Mouse (Mus musculus) forebrain, embryonic 10.5 days (tissue): ENCODE data around the gene Majin. TPM values are rescaled to one million over a fixed set of nuclear protein-coding genes. Genes with fewer than 3 reads are reported as not detected.

Experiments used
- DNase-seq: peaks from one replicate; pipeline ENCODE4 v3.0.0-alpha.2; 2017; ENCODE audit warnings: low spot score; ENCODE audit errors: extremely low spot score
- H3K27ac ChIP-seq: fragments of 300-500 bp; sonication (generic); 2 replicates; pipeline ENCODE4 v1.5.1; 2016; ENCODE audit warnings: mild to moderate bottlenecking
- H3K27me3 ChIP-seq: fragments of 300-500 bp; sonication (generic); 2 replicates; pipeline ENCODE4 v1.6.1; 2016; ENCODE audit warnings: mild to moderate bottlenecking; ENCODE audit not compliant: poor library complexity, severe bottlenecking
- H3K36me3 ChIP-seq: fragments of 300-500 bp; sonication (generic); replicated peaks from 2 replicates; pipeline ENCODE4 v1.6.1; 2016; ENCODE audit warnings: mild to moderate bottlenecking, moderate library complexity
- H3K4me1 ChIP-seq: fragments of 300-500 bp; sonication (generic); 2 replicates; pipeline ENCODE4 v1.6.1; 2016
- H3K4me3 ChIP-seq: fragments of 300-500 bp; sonication (generic); 2 replicates; pipeline ENCODE4 v1.5.1; 2016; ENCODE audit warnings: mild to moderate bottlenecking, moderate library complexity
- H3K9me3 ChIP-seq: fragments of 300-500 bp; sonication (generic); 2 replicates; pipeline ENCODE4 v1.6.1; 2016; ENCODE audit warnings: mild to moderate bottlenecking, moderate library complexity
- WGBS: fragments of 180-500 bp; shearing (Covaris S2); methylation state at CpG from one replicate; pipeline ENCODE4 v1.1.7; 2016; 5-methylcytosine and 5-hydroxymethylcytosine counted together
- microRNA counts: library from miRNA; unstranded; fragments of <30 nt; microRNA quantifications from one replicate; lab custom pipeline; 2017
- microRNA-seq: library from miRNA; unstranded; fragments of <30 nt; microRNA quantifications from one replicate; pipeline ENCODE4, GENCODE M21; 2017
- polyA plus RNA-seq: library from polyadenylated mRNA; unstranded; fragments of >200 nt; fragmentation: Nextera tagmentation; extraction: Ambion mirVana; gene quantifications from 2 replicates; pipeline ENCODE4 v1.2.1, GENCODE M21; 2016

Majin gene
- polyA plus RNA-seq, 1 experiment from 2014 or later = not detected

DNA sequence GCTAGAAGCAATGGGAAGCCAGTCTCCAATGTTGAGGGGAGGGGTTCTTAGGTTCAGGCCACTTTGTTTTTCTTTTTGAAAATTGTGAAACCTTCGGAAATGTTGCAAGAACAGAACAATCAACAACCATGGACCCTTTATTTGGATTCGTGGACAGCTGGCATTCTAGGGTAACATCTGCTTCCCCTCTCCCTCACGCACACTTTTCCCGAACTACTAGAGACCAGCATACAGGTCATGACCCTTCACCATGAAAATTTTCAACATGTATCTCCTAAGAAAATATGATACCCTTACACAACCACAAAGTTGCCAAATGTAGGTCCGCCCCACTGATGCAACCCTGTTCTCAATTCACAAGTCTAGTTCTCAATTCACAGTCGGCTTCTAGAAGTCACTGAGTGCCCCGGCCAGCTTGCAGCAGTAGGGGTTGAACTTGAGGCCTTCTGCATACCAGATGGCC, 84.5 kb downstream of the Majin start:
- H3K4me3 ChIP-seq = no peak overlapping the region
- H3K27me3 ChIP-seq = no peaks in the 10 kb centered on the region
- WGBS = 85% methylated on average over 7 of the region's 7 CpGs
- no peaks in the 10 kb centered on the region for H3K9me3 ChIP-seq
- H3K4me1 ChIP-seq = peaks cover 10% of the 10 kb centered on the region
- no peaks in the 10 kb centered on the region for H3K36me3 ChIP-seq
- H3K27ac ChIP-seq = no peak overlapping the region
- no peak for DNase-seq

DNA sequence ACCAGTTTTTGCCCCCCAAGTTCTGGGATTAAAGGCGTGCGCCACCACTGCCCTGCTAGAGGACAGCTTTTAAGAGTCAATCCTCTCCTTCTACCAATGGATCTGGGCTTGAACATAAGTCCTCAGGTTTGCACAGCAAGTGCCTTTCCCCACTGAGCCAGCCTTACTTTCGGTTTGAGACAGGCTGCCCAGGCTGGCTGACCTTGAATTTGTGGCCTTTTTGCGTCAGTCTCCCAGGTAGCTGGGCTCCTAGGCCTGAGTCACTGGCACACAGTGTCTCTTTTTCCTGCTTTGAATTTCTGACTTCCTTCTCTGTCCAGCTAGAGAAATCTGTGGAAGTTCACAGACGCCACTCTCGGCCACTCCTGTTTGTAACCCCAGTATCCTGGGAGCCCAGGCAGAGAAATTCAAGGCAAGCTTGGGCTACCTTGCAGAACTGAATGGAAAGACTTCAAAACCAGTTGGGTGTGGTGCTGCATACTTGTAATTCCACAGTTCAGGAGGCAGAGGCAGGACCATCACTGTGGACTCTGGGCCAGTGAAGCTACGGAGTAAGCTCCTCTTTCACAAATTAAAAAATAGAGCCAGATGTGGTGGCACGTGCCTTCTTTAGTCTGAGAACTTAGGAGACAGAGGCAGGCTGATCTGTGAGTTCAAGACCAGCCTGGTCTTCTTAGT, 85.7 kb downstream of the Majin start:
- 89% methylated on average over 8 of the region's 8 CpGs for WGBS
- no peak for DNase-seq
- no peaks in the 10 kb centered on the region for H3K9me3 ChIP-seq
- H3K27me3 ChIP-seq = no peaks in the 10 kb centered on the region
- H3K27ac ChIP-seq = no peak overlapping the region
- H3K36me3 ChIP-seq = no peaks in the 10 kb centered on the region
- no peak overlapping the region for H3K4me3 ChIP-seq
- peaks cover 15% of the 10 kb centered on the region for H3K4me1 ChIP-seq

DNA sequence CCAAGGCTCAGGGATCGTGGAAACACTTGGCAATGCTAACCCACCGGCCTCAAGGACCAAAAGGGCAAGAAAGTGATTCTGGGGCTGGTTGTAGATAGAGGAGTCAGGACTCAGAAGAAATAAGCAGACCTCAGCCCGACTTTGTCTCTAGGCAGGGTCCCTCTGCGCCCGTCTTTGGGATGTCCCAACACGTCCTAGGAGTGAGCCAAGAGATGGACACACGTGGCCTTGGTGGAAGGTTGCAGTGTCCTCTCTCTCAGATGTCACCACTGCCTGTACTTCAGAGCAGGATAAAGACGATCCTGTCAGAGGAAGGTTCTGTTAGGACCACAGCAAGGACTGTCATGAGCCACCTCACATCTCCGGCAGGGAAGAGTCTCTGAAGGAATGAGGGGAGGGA, 86.5 kb downstream of the Majin start:
- H3K27me3 ChIP-seq = no peaks in the 10 kb centered on the region
- H3K27ac ChIP-seq = 0 out of 2 replicates have a peak overlapping the region, but pooled peaks have one; percentile 53
- no peak for DNase-seq
- no peaks in the 10 kb centered on the region for H3K36me3 ChIP-seq
- no peaks in the 10 kb centered on the region for H3K9me3 ChIP-seq
- H3K4me3 ChIP-seq = 0 out of 2 replicates have a peak overlapping the region, but pooled peaks have one; percentile 2
- H3K4me1 ChIP-seq = peaks cover 23% of the 10 kb centered on the region
- 64% methylated on average over 9 of the region's 9 CpGs for WGBS

DNA sequence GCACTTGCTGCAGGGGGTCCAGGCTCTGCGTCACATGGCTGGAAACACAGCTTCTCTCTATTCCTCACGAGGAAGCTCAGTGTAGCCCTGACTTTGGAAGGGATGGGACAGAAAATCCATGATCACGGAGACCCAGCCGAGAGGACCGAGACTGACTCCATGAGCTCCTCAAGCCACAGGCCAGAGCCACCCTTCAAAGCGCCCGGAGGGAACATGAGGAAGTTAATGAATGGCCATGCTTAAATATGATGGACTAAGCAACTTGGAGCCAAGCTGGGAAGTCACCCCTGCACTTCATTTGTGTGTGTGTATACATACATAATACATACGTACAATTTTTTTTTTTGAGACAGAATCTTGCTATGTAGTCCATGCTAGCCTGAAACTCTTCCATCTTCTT, 87.0 kb downstream of the Majin start:
- Histone ChIP-seq H3K36me3 (no peaks in the 10 kb centered on the region), H3K27ac (0 out of 2 replicates have a peak overlapping the region, but pooled peaks have one; percentile 53), H3K9me3 (no peaks in the 10 kb centered on the region), H3K4me1 (peaks cover 28% of the 10 kb centered on the region), H3K27me3 (no peaks in the 10 kb centered on the region), H3K4me3 (0 out of 2 replicates have a peak overlapping the region, but pooled peaks have one; percentile 2)
- 41% methylated on average over 8 of the region's 8 CpGs for WGBS
- DNase-seq = no peak

DNA sequence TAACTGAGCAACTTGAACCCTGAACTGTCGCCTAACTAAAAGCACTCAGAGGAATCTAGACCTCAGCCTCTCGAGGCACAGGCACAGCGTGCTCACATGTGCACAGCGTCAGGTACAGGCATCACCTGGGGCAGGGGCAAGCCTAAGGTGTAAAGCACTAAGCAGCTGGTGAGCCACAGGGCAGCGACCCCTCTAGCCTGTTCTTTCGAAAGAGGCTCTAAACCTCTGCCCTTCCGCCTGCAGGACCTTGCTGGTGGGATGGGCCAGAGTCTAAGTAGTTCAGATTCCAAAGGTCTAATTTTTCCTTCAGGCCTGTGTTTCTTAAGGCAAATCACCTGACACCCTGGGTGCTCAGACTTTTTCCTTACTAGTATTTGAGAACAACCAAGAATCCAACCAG, 87.9 kb downstream of the Majin start:
- Histone ChIP-seq H3K9me3 (no peaks in the 10 kb centered on the region), H3K36me3 (no peaks in the 10 kb centered on the region), H3K4me1 (peaks cover 28% of the 10 kb centered on the region), H3K27ac (no peak overlapping the region), H3K4me3 (no peak overlapping the region), H3K27me3 (no peaks in the 10 kb centered on the region)
- 68% methylated on average over 7 of the region's 7 CpGs for WGBS
- no peak for DNase-seq

DNA sequence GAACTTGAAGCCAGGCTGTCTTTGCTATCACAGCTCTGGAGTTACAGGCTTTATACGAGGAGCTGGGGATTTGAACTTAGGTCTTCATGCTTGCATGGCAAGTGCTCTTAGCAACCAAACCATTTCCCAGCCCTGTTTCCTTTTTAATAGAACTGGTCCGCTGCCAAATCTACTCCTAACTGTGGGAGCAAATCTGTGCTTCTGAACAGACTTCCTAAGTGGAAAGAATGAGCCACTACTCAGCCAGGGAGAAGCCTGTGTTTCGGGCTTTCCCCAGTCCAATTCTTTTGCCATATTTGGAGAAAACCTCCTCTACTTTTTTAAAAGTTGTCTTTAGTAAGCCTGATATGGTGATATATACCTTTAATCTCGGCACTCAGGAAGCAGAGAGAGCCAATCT, 88.5 kb downstream of the Majin start:
- no peaks in the 10 kb centered on the region for H3K9me3 ChIP-seq
- DNase-seq = no peak
- 84% methylated on average over 4 of the region's 4 CpGs for WGBS
- H3K27me3 ChIP-seq = no peaks in the 10 kb centered on the region
- no peak overlapping the region for H3K27ac ChIP-seq
- H3K4me3 ChIP-seq = no peak overlapping the region
- no peaks in the 10 kb centered on the region for H3K36me3 ChIP-seq
- peaks cover 35% of the 10 kb centered on the region for H3K4me1 ChIP-seq

DNA sequence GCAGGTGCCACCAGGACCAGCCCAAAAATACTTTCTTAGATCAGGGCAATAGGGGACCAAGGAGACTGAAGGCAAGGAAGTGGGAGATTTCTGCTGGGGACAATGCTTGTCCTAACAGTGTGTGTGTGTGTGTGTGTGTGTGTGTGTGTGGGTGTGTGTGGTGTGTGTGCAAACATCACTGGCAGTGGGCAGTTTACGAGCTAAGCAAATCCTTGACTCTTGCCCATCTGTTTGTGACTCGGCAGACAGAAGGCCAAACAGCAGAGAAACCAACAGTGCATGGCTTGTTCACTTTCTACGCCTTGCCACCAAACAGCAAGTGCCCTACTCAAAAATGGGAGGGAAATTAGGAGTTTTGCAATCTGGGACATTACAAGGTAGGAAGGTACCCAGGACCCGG, 89.4 kb downstream of the Majin start:
- Histone ChIP-seq H3K27me3 (no peaks in the 10 kb centered on the region), H3K36me3 (peaks cover under 1% of the 10 kb centered on the region), H3K9me3 (no peaks in the 10 kb centered on the region), H3K27ac (no peak overlapping the region), H3K4me1 (peaks cover 39% of the 10 kb centered on the region), H3K4me3 (no peak overlapping the region)
- no peak for DNase-seq
- 91% methylated on average over 4 of the region's 4 CpGs for WGBS

MicroRNA genes within 50 kb of the gene (microRNA counts, 519-probe panel; counts per million panel counts)
- microRNA mmu-miR-192 (lab: Ali Mortazavi, UCI) = 341 counts per million, percentile 65 among the panel's probes with 10 or more counts

Small RNA genes lying within 50 kb of the gene (microRNA-seq; reads per million reads assigned to microRNA genes)
- gene Mir192 (77.2 reads per million, percentile 45 among the genes with 10 or more reads in this experiment), gene Mir194-2 (79.3 reads per million, percentile 46 among the genes with 10 or more reads in this experiment)

Other genes starting within 250 kb of the Majin start
- 122 and 126 TPM in 2 replicates for gene Pola2, start 220.2 kb upstream of the Majin start, polyA plus RNA-seq
- gene Slc22a20, start 198.2 kb upstream of the Majin start, polyA plus RNA-seq = not detected in 2 replicates
- gene Capn1, start 168.5 kb upstream of the Majin start, polyA plus RNA-seq = 2.5 and 3.0 TPM in 2 replicates
- gene Syvn1, start 137.8 kb upstream of the Majin start, polyA plus RNA-seq = 30.8 and 32.2 TPM in 2 replicates
- gene Mrpl49, start 126.6 kb upstream of the Majin start, polyA plus RNA-seq = 89.4 and 92.1 TPM in 2 replicates
- 829 and 865 TPM in 2 replicates for gene Fau, start 126.5 kb upstream of the Majin start, polyA plus RNA-seq
- 35.1 and 38.7 TPM in 2 replicates for gene Znhit2, start 123.2 kb upstream of the Majin start, polyA plus RNA-seq
- gene Tm7sf2, start 116.0 kb upstream of the Majin start, polyA plus RNA-seq = 31.0 and 32.2 TPM in 2 replicates
- gene Vps51, start 107.2 kb upstream of the Majin start, polyA plus RNA-seq = 65.2 and 68.2 TPM in 2 replicates
- gene Tmem262, start 104.4 kb upstream of the Majin start, polyA plus RNA-seq = not detected in 2 replicates
- 1.7 and 3.1 TPM in 2 replicates for gene Gm28374, start 102.1 kb upstream of the Majin start, polyA plus RNA-seq
- gene Zfpl1, start 99.4 kb upstream of the Majin start, polyA plus RNA-seq = 74.0 and 78.0 TPM in 2 replicates
- gene Cdca5, start 99.4 kb upstream of the Majin start, polyA plus RNA-seq = 78.9 and 85.4 TPM in 2 replicates
- gene AC131692.1, start 90.0 kb upstream of the Majin start, polyA plus RNA-seq = 1.0 and 1.5 TPM in 2 replicates
- gene Naaladl1, start 78.6 kb upstream of the Majin start, polyA plus RNA-seq = 0.82 and 0.88 TPM in 2 replicates
- gene Sac3d1, start 65.7 kb upstream of the Majin start, polyA plus RNA-seq = 64.2 and 64.6 TPM in 2 replicates
- 24.1 and 25.6 TPM in 2 replicates for gene Snx15, start 56.1 kb upstream of the Majin start, polyA plus RNA-seq
- gene Batf2, start 43.4 kb upstream of the Majin start, polyA plus RNA-seq = not detected in 2 replicates
- gene Arl2, start 42.8 kb upstream of the Majin start, polyA plus RNA-seq = 112 and 113 TPM in 2 replicates
- gene Gpha2, start 42.0 kb downstream of the Majin start, polyA plus RNA-seq = 0.58 TPM in 1 of 2 replicates, not detected in the other
- 21.6 and 24.4 TPM in 2 replicates for gene Ppp2r5b, start 51.5 kb downstream of the Majin start, polyA plus RNA-seq
- gene Atg2a, start 57.3 kb downstream of the Majin start, polyA plus RNA-seq = 11.1 and 11.4 TPM in 2 replicates
- 76.8 and 82.1 TPM in 2 replicates for gene Ehd1, start 92.3 kb downstream of the Majin start, polyA plus RNA-seq
- gene Cdc42bpg, start 122.1 kb downstream of the Majin start, polyA plus RNA-seq = 0.23 and 0.24 TPM in 2 replicates
- gene Men1, start 150.6 kb downstream of the Majin start, polyA plus RNA-seq = 115 and 130 TPM in 2 replicates
- 12.6 and 14.5 TPM in 2 replicates for gene Map4k2, start 156.7 kb downstream of the Majin start, polyA plus RNA-seq
- 201 TPM in 2 replicates for gene Sf1, start 179.3 kb downstream of the Majin start, polyA plus RNA-seq
- 0.83 and 2.0 TPM in 2 replicates for gene Pygm, start 200.0 kb downstream of the Majin start, polyA plus RNA-seq
- gene Rasgrp2, start 215.0 kb downstream of the Majin start, polyA plus RNA-seq = 15.6 and 17.0 TPM in 2 replicates
- 2.8 and 3.1 TPM in 2 replicates for gene Nrxn2, start 234.3 kb downstream of the Majin start, polyA plus RNA-seq